ENCODE assay signal across 17 mouse cellular contexts in genomic region chr9:98180766-98181165, GRCm38 (mm10).
DNase-seq lines count a peak whose midpoint lies in the region; ATAC-seq lines count a peak whose summit lies in the region.
"Had no signal": no experiment of that assay in that cellular context is flagged by ENCODE, and none has a peak within 500 bp of the region (broad histone marks: within the 10 kb centered on the region; RNA-seq: fewer than 3 reads in every experiment).

No protein-coding gene starts in this region.

- ATAC-seq in cerebellum, adult (ENCODE audit: insufficient number of reproducible peaks, low FRiP score, low TSS enrichment) = no peak
- ATAC-seq: hindbrain, postnatal 0 days; midbrain, embryonic 15.5 days had no signal

- intact Hi-C loops in left cerebral cortex, postnatal 4 days (cut with DNase I) = no loop called here

- DNase-seq in cerebellum, adult 11 months = peak; percentile 37
- DNase-seq in left cerebral cortex, postnatal 4 days = peak; percentile 36
- no peak for DNase-seq in left cerebral cortex, adult 11 months (ENCODE audit: low spot score)
- DNase-seq in brain, adult 2 months (ENCODE audit: low read depth, low spot score) = peak; percentile 54
- DNase-seq in cerebellum, postnatal 14 days = peak; percentile 74 to 75
- no peak for DNase-seq in retina, postnatal 1 day
- DNase-seq in thymus, postnatal 25 days = no peak
- DNase-seq: adrenal gland, postnatal 10 days; gastrocnemius, postnatal 10 days; heart, adult 18-20 months; kidney, adult 2 months; kidney, postnatal 10 days; lung, postnatal 10 days; right cerebral cortex, postnatal 25 days had no signal

Comparison
In these comparisons a context has a peak if more than half of its experiments do, and no peak if none do; other contexts are left out.
1. DNase-seq: peak in cerebellum, adult 11 months (single experiment), left cerebral cortex, postnatal 4 days (single experiment), brain, adult 2 months (single experiment) and cerebellum, postnatal 14 days (2 of 2); none in left cerebral cortex, adult 11 months (single experiment), retina, postnatal 1 day (single experiment) and thymus, postnatal 25 days (single experiment).